8 mouse cellular contexts compared by ENCODE assay signal in the genomic region with DNA sequence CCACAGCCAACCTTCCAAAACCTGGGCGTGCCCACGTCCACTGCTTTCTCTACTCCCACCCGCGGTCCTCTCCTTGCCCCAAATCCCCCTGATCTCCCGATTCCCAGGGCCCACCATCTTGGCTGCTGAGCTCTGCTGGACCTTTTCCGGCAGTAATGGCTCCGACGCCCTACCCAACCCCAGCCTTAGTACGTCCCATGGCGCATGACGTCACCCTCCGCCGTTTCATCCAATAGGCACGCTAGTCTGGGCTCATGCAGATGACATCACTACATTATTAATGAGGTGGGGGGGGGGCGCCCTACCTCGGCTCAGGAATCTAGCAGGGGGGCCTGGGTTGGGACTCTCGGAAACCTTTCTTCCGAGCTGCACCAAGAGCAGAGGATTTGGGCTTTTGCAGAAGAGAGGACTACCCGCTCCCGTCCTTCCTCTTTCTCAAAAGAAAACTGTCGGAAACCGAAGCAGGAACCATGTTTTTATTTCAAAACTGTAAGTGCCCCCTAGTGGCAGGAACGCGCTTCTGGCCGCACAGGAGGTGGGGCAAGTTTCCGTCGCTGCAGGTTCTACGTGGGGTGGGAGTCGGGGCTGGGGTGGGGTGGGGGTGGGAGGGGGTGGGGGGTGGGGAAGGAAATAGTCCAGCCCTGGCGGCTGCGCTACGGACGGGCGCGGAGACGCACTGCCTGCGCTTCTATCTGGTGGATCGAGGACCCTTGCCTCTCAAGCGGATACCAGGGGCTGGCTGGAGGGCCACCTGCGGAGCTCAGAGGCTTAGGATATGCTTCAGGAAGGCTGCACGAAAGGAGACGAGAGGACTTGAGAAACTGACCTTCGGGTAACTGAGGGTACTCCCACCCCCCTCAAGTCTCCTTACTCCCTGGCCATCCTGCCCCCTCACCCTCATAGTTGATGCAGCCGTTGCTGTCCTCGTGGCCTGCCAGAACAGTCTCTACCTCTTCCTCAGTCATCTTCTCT. TPM values are rescaled to one million over a fixed set of nuclear protein-coding genes. Genes with fewer than 3 reads are reported as not detected.
DNase-seq lines count a peak whose midpoint lies in the region; ATAC-seq lines count a peak whose summit lies in the region.

TSS of gene Myl6 (minus strand) at position 451 of the 972 bp plus-strand sequence.

- H3K4me2 ChIP-seq in hindbrain, embryonic 16.5 days (ENCODE audit: low read length): peak within 1 kb of the TSS; percentile 78

- peaks cover 48% of the 10 kb centered on the region for H3K79me2 ChIP-seq in macrophage (ENCODE audit: inconsistent target)

- peak within 1 kb of the TSS; percentile 89 for H3K9ac ChIP-seq in hindbrain, embryonic 16.5 days (ENCODE audit: low read depth, low read length)

- H3K27me3 ChIP-seq in hindbrain, embryonic 16.5 days (replicated peaks; ENCODE audit: control insufficient read depth, insufficient read depth, low read length): no peaks in the 10 kb centered on the region

- H3K36me3 ChIP-seq in hindbrain, embryonic 16.5 days (ENCODE audit: control insufficient read depth, insufficient read depth, low read length): peaks cover 21% of the 10 kb centered on the region
- H3K36me3 ChIP-seq in macrophage (ENCODE audit: inconsistent target): peaks cover 16% of the 10 kb centered on the region; the same call in 1 of the 2 replicates

- H3K9me3 ChIP-seq in hindbrain, embryonic 16.5 days (ENCODE audit: control insufficient read depth, low read length): no peaks in the 10 kb centered on the region

- peaks cover 43% of the 10 kb centered on the region for H3K4me1 ChIP-seq in hindbrain, embryonic 16.5 days (ENCODE audit: control insufficient read depth, insufficient read depth, low read depth, low read length)

- H3K27ac ChIP-seq in hindbrain, embryonic 16.5 days (ENCODE audit: low read depth, low read length): peak within 1 kb of the TSS; percentile 92
- H3K27ac ChIP-seq in macrophage: peak within 1 kb of the TSS; percentile 94

- under 1% methylated on average over 43 of the region's 45 CpGs for WGBS in hindbrain, embryonic 16.5 days
- WGBS in macrophage (ENCODE audit: missing documents): 0% methylated on average over 38 of the region's 45 CpGs

- peak; percentile 91 for ATAC-seq in hindbrain, embryonic 16.5 days

- DNase-seq in WW6 (ENCODE audit: low read depth, low spot score): peak; percentile 91
- DNase-seq in cerebellum, postnatal 4 days (ENCODE audit: low spot score in 2 of 2): peak; percentile 92 to 98
- peak; percentile 99 for DNase-seq in gastrocnemius, adult 18-20 months (ENCODE audit: low spot score)
- peak; percentile 97 to 98 for DNase-seq in left cerebral cortex, adult 18-20 months (ENCODE audit: low spot score in 2 of 2)
- peak; percentile 98 for DNase-seq in right cerebral cortex, adult 18-20 months
- peak; percentile 95 for DNase-seq in urinary bladder, postnatal 10 days (ENCODE audit: low spot score)

- peak within 1 kb of the TSS; percentile 84 for H3K4me3 ChIP-seq in hindbrain, embryonic 16.5 days (ENCODE audit: low read length)
- peak within 1 kb of the TSS; percentile 97 for H3K4me3 ChIP-seq in macrophage (ENCODE audit: inconsistent target)

RNA-seq across cellular contexts. Expression of gene Myl6, which starts in this region (rescaled TPM):
- total RNA-seq in gastrocnemius, adult 18-20 months (2021): 100 to 1,000 TPM; 150 to 187 TPM
- 946 and 1,028 TPM in 2 replicates for polyA plus RNA-seq in hindbrain, embryonic 16.5 days (2015; fragmentation: Nextera tagmentation; extraction: Ambion mirVana)
- 100 to 1,000 TPM; 576 to 616 TPM for total RNA-seq in left cerebral cortex, adult 18-20 months (2021)
- total RNA-seq in macrophage (2018; cell fraction: chromatin; rRNA removed): 100 to 1,000 TPM; 104 to 402 (median 256) TPM
- 1,000 to 10,000 TPM in 24 of 26 experiments, 100 to 1,000 TPM in 2; 852 to 1,734 (median 1,138) TPM for total RNA-seq in macrophage (2018; cell fraction: cytosol; rRNA removed)
- total RNA-seq in macrophage (2018; cell fraction: nucleus; rRNA removed): 100 to 1,000 TPM; 190 to 507 (median 328) TPM
- polyA plus RNA-seq in macrophage (2018): 1,390 to 2,190 TPM (median 1,921 TPM) in 3 replicates

Comparison
In these comparisons a context has a peak if more than half of its experiments do, and no peak if none do; other contexts are left out.
1. Peak in every context shown above with its lines: DNase-seq, ATAC-seq, H3K4me3 ChIP-seq and H3K27ac ChIP-seq.